Mouse (Mus musculus): ENCODE measurements around the gene Eml1. TPM values are rescaled to one million over a fixed set of nuclear protein-coding genes. Genes with fewer than 3 reads are reported as not detected.

The Eml1 gene
- total RNA-seq, 2 experiments from 2014 or later = 74.3 to 87.1 TPM

Other genes with a start within 250 kb of the Eml1 start
- gene Setd3, start 191.6 kb upstream of the Eml1 start, total RNA-seq (2021) = 10 to 100 TPM; 83.9 to 91.6 TPM
- gene Ccnk, start 191.4 kb upstream of the Eml1 start, total RNA-seq (2021) = 10 to 100 TPM; 28.8 to 30.5 TPM
- 10 to 100 TPM; 33.6 to 38.9 TPM for gene Ccdc85c, start 95.5 kb upstream of the Eml1 start, total RNA-seq (2021)
- 1 to 10 TPM in 1 of 2 experiments, under 1 TPM in 1; 0.94 to 1.6 TPM for gene Hhipl1, start 64.7 kb upstream of the Eml1 start, total RNA-seq (2021)
- under 1 TPM; 0.41 to 0.44 TPM for gene Cyp46a1, start 36.6 kb upstream of the Eml1 start, total RNA-seq (2021)
- 10 to 100 TPM; 46.8 to 48.7 TPM for gene Evl, start 183.8 kb downstream of the Eml1 start, total RNA-seq (2021)

Data from heart, postnatal 36 days (tissue).